Mouse (Mus musculus) limb, embryonic 15.5 days (tissue): ENCODE results near the gene Thoc6. TPM values are rescaled to one million over a fixed set of nuclear protein-coding genes. Genes with fewer than 3 reads are reported as not detected.

ENCODE experiments used
- ATAC-seq: fragments of 200-750 bp; cut with Nextera tagmentation; 2 replicates; pipeline ENCODE4 v1.8.0; 2017; ENCODE audit warnings: low read depth, moderate TSS enrichment; ENCODE audit not compliant: insufficient number of reproducible peaks, low FRiP score, low TSS enrichment
- H3K27ac ChIP-seq: fragments of 300-500 bp; sonication (generic); 2 replicates; pipeline ENCODE4 v1.5.1; 2015; ENCODE audit warnings: moderate library complexity, mild to moderate bottlenecking, inconsistent platforms
- H3K27me3 ChIP-seq: fragments of 300-500 bp; sonication (generic); 2 replicates; pipeline ENCODE4 v1.6.1; 2015; ENCODE audit warnings: inconsistent platforms
- H3K36me3 ChIP-seq: fragments of 300-500 bp; sonication (generic); 2 replicates; pipeline ENCODE4 v1.6.1; 2015; ENCODE audit warnings: inconsistent platforms
- H3K4me1 ChIP-seq: fragments of 300-500 bp; sonication (generic); 2 replicates; pipeline ENCODE4 v1.6.1; 2015; ENCODE audit warnings: inconsistent platforms
- H3K4me2 ChIP-seq: fragments of 300-500 bp; sonication (generic); 2 replicates; pipeline ENCODE4 v1.6.1; 2015; ENCODE audit warnings: mild to moderate bottlenecking, inconsistent platforms
- H3K4me3 ChIP-seq: fragments of 300-500 bp; sonication (generic); 2 replicates; pipeline ENCODE4 v1.5.1; 2015; ENCODE audit warnings: mild to moderate bottlenecking, inconsistent platforms
- H3K9ac ChIP-seq: fragments of 300-500 bp; sonication (generic); 2 replicates; pipeline ENCODE4 v1.6.1; 2015; ENCODE audit warnings: inconsistent platforms
- H3K9me3 ChIP-seq: fragments of 300-500 bp; sonication (generic); 2 replicates; pipeline ENCODE4 v1.6.1; 2016; ENCODE audit warnings: inconsistent platforms
- WGBS: fragments of 180-500 bp; shearing (Covaris S2); methylation state at CpG from one replicate; pipeline ENCODE4 v1.1.7; 2015; 5-methylcytosine and 5-hydroxymethylcytosine counted together
- polyA plus RNA-seq: library from polyadenylated mRNA; unstranded; fragments of >200 nt; fragmentation: Nextera tagmentation; extraction: Ambion mirVana; gene quantifications from 2 replicates; pipeline ENCODE4 v1.2.1, GENCODE M21; 2015

Thoc6 gene
- polyA plus RNA-seq, 1 experiment from 2014 or later = 38.8 TPM

DNA sequence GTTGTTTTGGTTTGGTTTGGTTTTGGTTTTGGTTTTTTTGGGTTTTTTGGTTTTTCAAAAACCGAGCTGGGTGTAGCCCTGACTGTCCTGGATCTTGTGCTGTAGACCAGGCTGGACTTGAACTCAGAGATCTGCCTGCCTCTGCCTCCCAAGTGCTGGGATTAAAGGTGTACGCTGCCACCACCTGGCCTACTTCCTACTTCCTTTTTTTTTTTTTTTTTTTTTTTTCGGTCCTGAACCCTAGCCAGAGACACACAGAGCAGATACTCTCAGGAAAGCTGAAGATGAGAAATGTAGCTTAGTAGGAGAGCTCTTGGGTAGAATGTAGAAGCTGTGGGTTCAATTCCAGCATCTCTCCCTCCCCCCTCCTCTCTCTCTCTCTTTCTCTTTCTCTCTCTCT is 15.2 kb downstream of the Thoc6 start:
- Histone ChIP-seq H3K27me3 (peaks cover 42% of the 10 kb centered on the region), H3K4me3 (no peak overlapping the region), H3K27ac (no peak overlapping the region), H3K36me3 (no peaks in the 10 kb centered on the region), H3K9me3 (no peaks in the 10 kb centered on the region), H3K4me2 (no peak overlapping the region), H3K9ac (no peak overlapping the region), H3K4me1 (peaks cover 11% of the 10 kb centered on the region)
- no peak for ATAC-seq
- 87% methylated on average over 3 of the region's 3 CpGs for WGBS

DNA sequence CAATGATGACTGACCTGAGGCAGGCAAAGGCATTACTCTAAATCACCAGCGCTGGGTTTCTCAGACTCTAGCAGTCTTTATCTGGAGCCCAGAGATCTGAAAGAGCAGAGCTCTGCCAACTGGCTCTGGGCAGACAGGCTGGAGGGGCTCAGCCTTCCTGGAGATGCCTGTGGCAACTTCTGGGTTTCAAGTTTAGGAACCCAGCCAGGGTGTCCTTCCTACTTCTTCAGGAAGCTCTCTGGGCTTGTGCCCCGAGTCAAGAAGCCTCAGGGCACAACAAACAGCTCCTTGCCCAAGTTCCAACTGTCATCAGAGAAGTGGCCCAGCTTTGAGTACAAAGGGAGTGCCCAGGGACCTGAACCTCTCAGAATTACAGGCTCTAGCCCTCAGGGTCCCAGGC is 19.3 kb downstream of the Thoc6 start:
- no peak for ATAC-seq
- WGBS = 60% methylated on average over 2 of the region's 2 CpGs
- Histone ChIP-seq H3K4me1 (no peaks in the 10 kb centered on the region), H3K27me3 (peaks cover 6% of the 10 kb centered on the region; the same call in 1 of the 2 replicates), H3K4me3 (no peak overlapping the region), H3K4me2 (no peak overlapping the region), H3K27ac (no peak overlapping the region), H3K36me3 (no peaks in the 10 kb centered on the region), H3K9me3 (no peaks in the 10 kb centered on the region), H3K9ac (no peak overlapping the region)

DNA sequence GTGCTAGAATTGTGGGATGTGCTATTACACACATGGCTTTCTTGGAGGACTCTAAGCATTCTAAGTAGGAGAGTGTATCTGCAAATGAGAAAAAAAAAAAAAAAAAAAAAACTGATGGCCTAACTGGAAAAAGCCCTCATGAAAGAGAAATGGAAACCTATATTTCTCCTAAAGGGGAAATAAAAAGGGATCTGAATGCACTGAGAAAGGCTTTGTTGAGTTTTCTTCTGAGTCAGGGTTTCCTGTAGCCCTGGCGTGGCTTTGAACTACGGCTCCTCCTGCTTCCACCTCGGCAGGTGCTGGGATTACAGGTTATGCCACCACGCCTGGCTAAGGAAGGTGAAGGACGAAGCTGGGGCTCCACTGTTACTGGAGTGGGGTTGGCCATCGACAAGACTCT is 19.7 kb downstream of the Thoc6 start:
- no peaks in the 10 kb centered on the region for H3K4me1 ChIP-seq
- no peak overlapping the region for H3K27ac ChIP-seq
- 45% methylated on average over 6 of the region's 6 CpGs for WGBS
- no peaks in the 10 kb centered on the region for H3K36me3 ChIP-seq
- no peak for ATAC-seq
- H3K27me3 ChIP-seq = peaks cover 2% of the 10 kb centered on the region; the same call in 1 of the 2 replicates
- H3K4me2 ChIP-seq = no peak overlapping the region
- no peaks in the 10 kb centered on the region for H3K9me3 ChIP-seq
- no peak overlapping the region for H3K9ac ChIP-seq
- H3K4me3 ChIP-seq = no peak overlapping the region

DNA sequence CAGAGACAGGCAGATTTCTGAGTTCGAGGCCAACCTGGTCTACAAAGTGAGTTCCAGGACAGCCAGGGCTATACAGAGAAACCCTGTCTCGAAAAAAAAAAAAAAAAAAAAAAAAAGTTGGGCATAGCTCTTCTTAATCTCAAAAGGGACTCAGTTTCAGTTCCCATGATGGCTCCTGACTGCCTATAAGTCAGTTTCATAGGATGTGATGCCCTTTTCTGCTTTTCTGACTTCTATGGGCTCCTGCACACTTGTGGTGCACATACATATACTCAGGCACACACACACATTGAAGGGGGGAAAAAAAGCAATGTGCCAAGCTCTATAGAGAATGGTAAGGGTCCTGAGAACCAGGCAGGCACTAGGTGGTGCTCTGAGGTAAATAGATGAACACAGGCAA is 20.4 kb downstream of the Thoc6 start:
- no peak for ATAC-seq
- Histone ChIP-seq H3K9me3 (no peaks in the 10 kb centered on the region), H3K27ac (no peak overlapping the region), H3K36me3 (no peaks in the 10 kb centered on the region), H3K27me3 (no peaks in the 10 kb centered on the region), H3K4me2 (no peak overlapping the region), H3K4me1 (no peaks in the 10 kb centered on the region), H3K4me3 (no peak overlapping the region), H3K9ac (no peak overlapping the region)
- WGBS = 70% methylated on average over 2 of the region's 2 CpGs

DNA sequence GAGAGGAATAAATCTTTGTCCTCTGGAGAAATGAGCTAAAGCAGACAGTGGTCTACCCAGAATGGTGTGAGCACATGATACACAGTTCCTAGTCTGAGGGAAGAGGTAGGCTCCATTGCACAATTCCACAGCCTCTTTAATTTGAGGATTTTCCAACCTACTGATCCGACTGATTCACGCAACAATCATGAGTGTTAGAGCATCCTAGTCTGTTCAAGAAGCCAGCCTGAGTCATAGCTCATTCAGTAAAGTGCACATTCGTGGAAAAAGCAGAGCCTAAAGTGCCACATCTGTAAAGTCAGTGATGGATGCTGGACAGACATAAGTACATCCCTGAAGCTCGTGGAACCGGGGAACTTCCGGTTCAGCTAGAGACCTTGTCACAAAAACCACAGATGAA is 22.3 kb downstream of the Thoc6 start:
- H3K4me2 ChIP-seq = no peak overlapping the region
- ATAC-seq = no peak
- 79% methylated on average over 6 of the region's 6 CpGs for WGBS
- H3K4me1 ChIP-seq = no peaks in the 10 kb centered on the region
- H3K9me3 ChIP-seq = no peaks in the 10 kb centered on the region
- no peak overlapping the region for H3K27ac ChIP-seq
- H3K4me3 ChIP-seq = no peak overlapping the region
- no peaks in the 10 kb centered on the region for H3K36me3 ChIP-seq
- H3K27me3 ChIP-seq = no peaks in the 10 kb centered on the region
- no peak overlapping the region for H3K9ac ChIP-seq

DNA sequence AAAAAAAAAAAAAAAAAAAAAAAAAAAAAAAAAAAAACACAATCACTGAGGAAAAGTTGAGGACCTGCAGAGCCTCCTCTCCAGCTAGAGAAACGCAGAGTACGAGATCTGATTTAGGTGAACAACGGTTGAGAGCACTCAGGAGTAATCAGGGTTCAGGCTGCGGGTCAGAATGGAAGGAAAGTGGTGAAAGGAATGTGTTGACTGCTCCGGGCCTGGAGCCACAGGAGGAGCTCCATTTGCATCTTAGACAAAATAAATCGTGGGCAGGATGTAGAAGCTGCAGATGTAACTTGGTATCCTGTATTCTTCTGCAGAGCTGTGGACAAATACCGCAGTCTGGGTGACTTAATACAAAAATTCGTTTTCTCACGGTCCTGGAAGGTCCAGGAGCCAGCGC is 27.8 kb downstream of the Thoc6 start:
- WGBS = 45% methylated on average over 10 of the region's 10 CpGs
- no peak overlapping the region for H3K27ac ChIP-seq
- no peaks in the 10 kb centered on the region for H3K36me3 ChIP-seq
- ATAC-seq = no peak
- H3K4me2 ChIP-seq = no peak overlapping the region
- H3K9me3 ChIP-seq = no peaks in the 10 kb centered on the region
- peaks cover 12% of the 10 kb centered on the region for H3K4me1 ChIP-seq
- H3K9ac ChIP-seq = no peak overlapping the region
- no peak overlapping the region for H3K4me3 ChIP-seq
- H3K27me3 ChIP-seq = peaks cover 23% of the 10 kb centered on the region

DNA sequence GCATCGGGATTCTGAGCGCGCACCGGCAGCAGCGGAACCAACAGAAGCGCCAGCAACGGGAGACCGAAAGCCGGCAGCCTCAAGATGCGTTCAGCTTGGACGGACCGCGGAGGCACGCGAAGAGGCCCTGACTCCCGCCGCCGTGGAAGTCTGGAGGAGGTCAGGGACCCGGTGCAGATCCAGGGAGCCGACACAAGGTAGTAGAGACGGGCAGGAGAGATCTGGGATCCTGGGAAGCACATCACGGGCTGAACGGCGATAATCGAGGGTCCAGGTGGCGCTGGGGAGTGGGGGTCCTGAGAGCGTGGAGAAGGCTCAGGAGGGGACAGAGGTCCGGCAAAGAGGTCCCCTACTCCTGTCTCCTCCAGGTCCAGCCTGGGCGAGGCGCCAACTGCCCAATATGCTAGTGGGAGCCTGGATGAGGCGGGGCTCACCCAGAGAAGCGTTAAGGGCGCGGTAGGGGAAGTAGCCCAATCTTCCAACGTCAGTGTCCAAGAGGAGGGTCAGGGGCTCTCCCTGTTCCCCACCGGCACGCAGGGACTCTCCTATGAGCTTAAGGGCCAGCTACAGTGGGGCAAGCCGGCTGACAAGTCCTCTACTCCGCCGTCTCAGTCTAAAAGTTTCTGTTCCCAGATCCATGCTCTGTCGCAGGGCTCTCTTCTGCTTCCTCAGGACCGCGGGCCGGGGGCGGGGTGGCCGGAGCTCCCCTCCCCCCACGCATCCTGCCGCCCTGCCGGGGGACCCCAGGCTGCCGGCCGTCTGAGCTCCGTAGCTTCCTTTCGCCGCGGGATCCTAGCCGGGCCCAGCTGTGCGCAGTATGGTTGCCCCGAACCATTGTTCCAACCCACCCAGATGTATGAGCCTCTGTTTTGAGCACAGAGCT is 28.8 kb downstream of the Thoc6 start, which contains the start of gene Mmp25:
Mmp25 (minus strand) TSS at position 665 of the 883 bp plus-strand sequence.
- H3K9ac ChIP-seq = peak within 1 kb of the TSS; percentile 26; the same call in 1 of the 2 replicates
- 1% methylated on average over 58 of the region's 58 CpGs for WGBS
- H3K27ac ChIP-seq = no peak within 1 kb of the TSS
- peaks cover 12% of the 10 kb centered on the region for H3K4me1 ChIP-seq
- no peaks in the 10 kb centered on the region for H3K9me3 ChIP-seq
- no peaks in the 10 kb centered on the region for H3K36me3 ChIP-seq
- H3K27me3 ChIP-seq = peaks cover 23% of the 10 kb centered on the region
- H3K4me2 ChIP-seq = peak within 1 kb of the TSS; percentile 83
- H3K4me3 ChIP-seq = peak within 1 kb of the TSS; percentile 43
- ATAC-seq = 0 out of 2 replicates have a peak, but pooled peaks have one; percentile 16

DNA sequence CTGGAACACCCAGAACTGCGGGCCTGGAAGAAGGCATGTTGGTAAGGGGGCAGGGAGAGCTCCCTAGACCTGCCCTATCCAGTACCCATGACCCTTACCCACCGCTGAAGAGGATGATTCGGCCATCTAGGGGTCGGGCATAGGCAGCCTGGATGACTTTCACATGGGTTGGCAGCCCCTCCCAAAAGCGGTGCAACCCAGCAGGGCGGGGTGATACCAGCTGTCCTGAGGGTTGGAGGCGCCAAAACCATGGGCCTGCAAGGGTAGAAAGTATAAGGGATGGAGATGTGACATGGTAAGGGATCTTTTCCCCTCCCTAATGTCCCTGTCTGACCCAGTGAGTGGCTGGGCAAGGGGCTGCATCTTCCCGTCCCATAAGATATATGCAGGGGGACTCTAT is 42.4 kb downstream of the Thoc6 start:
- Histone ChIP-seq H3K36me3 (no peaks in the 10 kb centered on the region), H3K27ac (no peak overlapping the region), H3K27me3 (no peaks in the 10 kb centered on the region; the same call in 1 of the 2 replicates), H3K9me3 (no peaks in the 10 kb centered on the region), H3K4me2 (no peak overlapping the region), H3K9ac (no peak overlapping the region), H3K4me1 (peaks cover 6% of the 10 kb centered on the region; the same call in 1 of the 2 replicates), H3K4me3 (no peak overlapping the region)
- ATAC-seq = no peak
- 80% methylated on average over 8 of the region's 8 CpGs for WGBS

DNA sequence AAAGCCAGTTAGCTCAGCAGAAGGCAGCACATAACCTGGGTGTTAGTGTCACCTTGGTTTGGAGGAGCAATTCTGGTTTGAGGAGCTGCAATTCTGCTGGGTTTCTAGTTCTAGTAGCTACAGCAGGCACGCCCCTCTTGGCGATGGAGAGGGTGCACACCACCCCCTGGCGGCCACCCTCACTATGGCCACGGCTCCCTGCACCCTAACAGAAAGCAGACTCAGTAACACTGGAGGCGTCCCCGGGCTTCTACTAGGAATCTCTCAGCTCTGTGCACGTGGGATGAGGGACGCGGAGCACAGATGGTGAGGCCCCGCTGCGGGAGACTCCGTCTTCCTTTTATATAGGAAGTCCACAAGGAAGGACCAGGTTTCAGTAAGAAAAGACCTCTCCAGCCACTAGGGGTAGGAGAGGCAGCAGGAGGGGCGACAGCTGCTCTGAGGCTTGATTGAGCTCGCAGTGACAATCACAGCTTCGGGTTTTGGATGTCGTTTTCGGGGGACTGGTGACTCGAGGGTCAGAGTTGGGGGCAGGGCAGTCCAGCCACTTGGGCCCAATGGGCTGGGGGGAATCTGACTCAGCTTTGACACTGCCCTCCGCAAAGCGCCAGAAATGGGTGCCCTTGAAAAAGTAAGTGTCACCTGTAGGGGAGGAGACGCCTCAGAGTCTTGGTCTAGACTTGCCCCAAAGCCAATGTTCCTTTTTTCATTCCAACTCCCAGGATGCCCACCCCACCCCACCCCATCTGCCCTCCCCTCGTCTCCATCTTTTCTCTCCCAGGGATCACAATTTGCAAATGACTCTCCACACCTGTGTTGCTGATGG is 43.3 kb downstream of the Thoc6 start:
- peak overlapping the region; percentile 22; the same call in 1 of the 2 replicates for H3K4me3 ChIP-seq
- no peaks in the 10 kb centered on the region for H3K36me3 ChIP-seq
- H3K9ac ChIP-seq = no peak overlapping the region
- peak; percentile 64 for ATAC-seq
- H3K27ac ChIP-seq = no peak overlapping the region
- H3K9me3 ChIP-seq = no peaks in the 10 kb centered on the region
- peaks cover 6% of the 10 kb centered on the region; the same call in 1 of the 2 replicates for H3K4me1 ChIP-seq
- no peaks in the 10 kb centered on the region for H3K27me3 ChIP-seq
- WGBS = 15% methylated on average over 22 of the region's 22 CpGs
- H3K4me2 ChIP-seq = peak overlapping the region; percentile 50

DNA sequence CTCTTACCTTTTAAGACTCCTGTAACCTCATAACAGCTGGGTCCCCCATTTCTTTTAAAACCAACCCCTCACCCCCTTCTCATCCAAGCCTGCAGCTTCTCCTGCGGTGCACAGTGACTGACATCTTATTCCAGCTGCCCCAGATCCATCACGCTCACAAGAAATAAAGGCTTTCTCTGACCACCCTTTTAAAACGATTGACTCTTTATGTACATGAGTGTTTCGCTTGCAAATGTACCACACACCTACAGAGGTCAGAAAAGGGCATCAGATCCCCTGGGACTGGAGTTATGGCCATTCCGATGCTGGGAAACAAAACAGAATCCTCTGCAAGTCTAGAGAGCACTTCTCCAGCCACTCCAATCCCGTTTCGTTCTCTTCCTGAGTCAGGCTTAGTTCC is 45.9 kb downstream of the Thoc6 start:
- ATAC-seq = no peak
- H3K36me3 ChIP-seq = no peaks in the 10 kb centered on the region
- H3K4me3 ChIP-seq = no peak overlapping the region
- H3K4me1 ChIP-seq = peaks cover 6% of the 10 kb centered on the region; the same call in 1 of the 2 replicates
- 38% methylated on average over 7 of the region's 7 CpGs for WGBS
- H3K4me2 ChIP-seq = no peak overlapping the region
- no peak overlapping the region for H3K27ac ChIP-seq
- no peak overlapping the region for H3K9ac ChIP-seq
- no peaks in the 10 kb centered on the region for H3K27me3 ChIP-seq
- no peaks in the 10 kb centered on the region for H3K9me3 ChIP-seq

DNA sequence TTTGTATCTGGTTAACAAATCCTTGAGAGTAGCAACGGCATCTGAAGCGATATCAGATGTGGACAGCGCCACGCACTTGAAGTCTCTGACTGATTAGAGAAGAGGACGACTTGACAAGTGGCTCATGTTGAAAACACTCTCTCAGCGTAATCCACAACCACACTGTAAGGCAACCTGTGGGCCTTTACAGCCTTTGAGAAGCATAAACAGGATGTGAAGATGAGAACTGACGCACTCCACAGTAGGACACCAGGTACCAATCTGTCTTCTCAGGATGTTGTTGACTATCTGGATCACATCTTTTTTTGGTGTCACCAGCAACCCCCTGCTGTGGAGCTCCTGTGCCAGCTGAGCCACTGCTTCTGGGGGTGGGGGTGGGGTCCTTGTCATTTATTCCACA is 53.3 kb downstream of the Thoc6 start:
- H3K9me3 ChIP-seq = no peaks in the 10 kb centered on the region
- no peaks in the 10 kb centered on the region for H3K36me3 ChIP-seq
- 75% methylated on average over 7 of the region's 7 CpGs for WGBS
- no peaks in the 10 kb centered on the region for H3K4me1 ChIP-seq
- no peak for ATAC-seq
- no peak overlapping the region for H3K27ac ChIP-seq
- no peak overlapping the region for H3K9ac ChIP-seq
- peaks cover 13% of the 10 kb centered on the region; the same call in 1 of the 2 replicates for H3K27me3 ChIP-seq
- no peak overlapping the region for H3K4me2 ChIP-seq
- no peak overlapping the region for H3K4me3 ChIP-seq
